Mouse (Mus musculus) liver, postnatal 0 days (tissue): ENCODE results near the gene Inpp5d.

Experiments
- CTCF ChIP-seq: sonication (generic); IDR thresholded peaks from 2 replicates; pipeline ENCODE4 v1.5.1; 2016; ENCODE audit warnings: antibody characterized with exemption, low read depth
- EP300 ChIP-seq: IDR thresholded peaks from 2 replicates; pipeline ENCODE4 v1.6.1; 2016; ENCODE audit warnings: antibody characterized with exemption, low read depth, mild to moderate bottlenecking

DNA sequence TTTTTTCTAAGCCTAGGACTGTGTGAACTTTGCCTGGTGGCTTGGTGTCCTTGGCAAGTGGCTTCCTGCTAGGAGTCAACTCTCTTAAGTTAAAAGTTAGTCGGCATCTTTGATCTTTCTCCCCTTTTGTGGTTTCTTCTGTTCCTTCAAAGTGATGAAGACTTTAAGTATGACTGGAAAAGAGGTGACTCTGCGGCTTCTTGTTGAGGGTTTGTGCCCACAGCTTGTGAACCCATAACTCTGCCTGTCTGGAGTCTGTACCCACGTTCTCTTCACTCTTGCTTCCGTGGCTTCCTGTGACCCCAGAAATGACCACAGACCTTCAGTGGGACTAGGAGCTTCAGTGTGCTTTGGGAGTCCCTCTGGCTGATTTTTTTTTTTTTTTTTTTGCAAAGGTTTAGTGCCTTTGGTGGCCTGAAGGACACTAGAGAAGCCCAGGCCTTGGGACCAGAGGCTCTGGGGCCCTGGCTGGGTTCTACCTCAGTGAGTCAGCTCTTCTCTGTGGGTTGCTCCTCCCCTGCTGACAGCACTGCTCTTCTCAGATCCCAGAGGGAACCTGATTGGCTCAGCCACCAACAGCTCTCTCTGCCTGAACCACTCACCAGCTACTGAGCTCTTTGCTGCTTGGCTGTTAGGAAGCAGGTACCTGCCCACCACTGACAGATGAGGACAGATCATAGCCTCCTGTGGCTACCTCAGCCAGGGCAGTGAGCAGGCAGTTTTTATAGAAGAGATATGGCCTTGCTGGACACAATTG lies 17.2 kb downstream of the Inpp5d start:
- TF ChIP-seq CTCF (no peak), EP300 (no peak)
